16 mouse cellular contexts compared by ENCODE assay signal in the genomic region with DNA sequence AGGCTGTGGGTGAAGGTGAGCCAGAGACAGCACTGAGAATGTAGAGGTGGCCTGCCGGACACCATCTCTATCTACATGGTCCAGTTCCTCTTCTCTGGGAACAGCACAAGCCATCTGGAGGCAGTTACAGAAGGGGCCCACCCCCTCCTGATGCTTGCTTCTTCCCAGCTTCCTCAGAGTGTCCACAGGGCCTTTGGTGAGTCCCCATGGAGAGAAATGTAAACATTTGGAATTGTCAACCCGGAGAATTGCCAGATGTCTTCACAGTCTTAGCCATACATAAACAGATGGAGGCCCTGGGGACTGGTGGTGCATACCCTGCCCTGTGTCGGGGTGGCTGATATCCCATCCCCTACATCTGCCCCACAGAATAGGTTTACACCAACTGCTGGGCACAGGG.
DNase-seq lines count a peak whose midpoint lies in the region; ATAC-seq and TF ChIP-seq lines count a peak whose summit lies in the region.
"Had no signal": no experiment of that assay in that cellular context is flagged by ENCODE, and none has a peak within 500 bp of the region (broad histone marks: within the 10 kb centered on the region; RNA-seq: fewer than 3 reads in every experiment).

No protein-coding gene starts in this region.

- H3K9me3 ChIP-seq in heart, embryonic 10.5 days: no peaks in the 10 kb centered on the region
- H3K9me3 ChIP-seq in heart, embryonic 12.5 days (replicated peaks): no peaks in the 10 kb centered on the region
- H3K9me3 ChIP-seq in lung, embryonic 14.5 days (ENCODE audit: low read depth, low read length): no peaks in the 10 kb centered on the region
- no peaks in the 10 kb centered on the region for H3K9me3 ChIP-seq in embryonic facial prominence, embryonic 15.5 days (replicated peaks)
- no peaks in the 10 kb centered on the region for H3K9me3 ChIP-seq in stomach, embryonic 16.5 days (replicated peaks; ENCODE audit: control insufficient read depth, low read length)
- H3K9me3 ChIP-seq: heart, embryonic 15.5 days; hindbrain, embryonic 15.5 days; neural tube, embryonic 12.5 days had no signal

- 30% methylated on average over 3 of the region's 3 CpGs for WGBS in heart, embryonic 10.5 days
- 36% methylated on average over 3 of the region's 3 CpGs for WGBS in heart, embryonic 12.5 days
- WGBS in lung, embryonic 14.5 days: 21% methylated on average over 3 of the region's 3 CpGs
- WGBS in embryonic facial prominence, embryonic 15.5 days: 25% methylated on average over 3 of the region's 3 CpGs
- 28% methylated on average over 3 of the region's 3 CpGs for WGBS in stomach, embryonic 16.5 days

- peaks cover 41% of the 10 kb centered on the region for H3K4me1 ChIP-seq in heart, embryonic 10.5 days
- H3K4me1 ChIP-seq in heart, embryonic 12.5 days (replicated peaks): peaks cover 37% of the 10 kb centered on the region
- H3K4me1 ChIP-seq in lung, embryonic 14.5 days (ENCODE audit: insufficient read depth): peaks cover 38% of the 10 kb centered on the region
- peaks cover 31% of the 10 kb centered on the region for H3K4me1 ChIP-seq in embryonic facial prominence, embryonic 15.5 days
- H3K4me1 ChIP-seq in stomach, embryonic 16.5 days (ENCODE audit: control insufficient read depth, insufficient read depth, low read length): peaks cover 43% of the 10 kb centered on the region

- no peak overlapping the region for H3K9ac ChIP-seq in heart, embryonic 12.5 days
- H3K9ac ChIP-seq in lung, embryonic 14.5 days: no peak overlapping the region
- no peak overlapping the region for H3K9ac ChIP-seq in embryonic facial prominence, embryonic 15.5 days
- H3K9ac ChIP-seq in stomach, embryonic 16.5 days (ENCODE audit: low read length): no peak overlapping the region
- H3K9ac ChIP-seq: heart, embryonic 15.5 days; hindbrain, embryonic 15.5 days; neural tube, embryonic 12.5 days had no signal

- DNase-seq in heart, embryonic 10.5 days (ENCODE audit: low spot score): no peak
- DNase-seq in lung, embryonic 14.5 days: peak; percentile 91
- no peak for DNase-seq in lung, postnatal 14 days
- DNase-seq in frontal cortex, postnatal 14 days (ENCODE audit: low spot score in 2 of 2): no peak
- DNase-seq: adrenal gland, adult 8-10 months; cerebellum, adult 8-10 months; kidney, postnatal 10 days; right cerebral cortex, postnatal 4 days; thymus, postnatal 25 days had no signal

- TF ChIP-seq CTCF in lung, embryonic 14.5 days (IDR thresholded peaks at IDR 0.05; ENCODE audit: low read depth): no peak

- no peak for ATAC-seq in heart, embryonic 12.5 days (ENCODE audit: insufficient number of reproducible peaks, low FRiP score)
- ATAC-seq in lung, embryonic 14.5 days (ENCODE audit: insufficient read depth): peak; percentile 82
- no peak for ATAC-seq in embryonic facial prominence, embryonic 15.5 days (ENCODE audit: insufficient number of reproducible peaks, low FRiP score, low TSS enrichment, low read depth)
- ATAC-seq in stomach, embryonic 16.5 days (ENCODE audit: insufficient read depth, low FRiP score): peak; percentile 75
- ATAC-seq in cerebellum, adult (ENCODE audit: insufficient number of reproducible peaks, low FRiP score, low TSS enrichment): no peak

- peaks cover 55% of the 10 kb centered on the region for H3K36me3 ChIP-seq in heart, embryonic 10.5 days
- H3K36me3 ChIP-seq in heart, embryonic 12.5 days: peaks cover 46% of the 10 kb centered on the region
- peaks cover 59% of the 10 kb centered on the region for H3K36me3 ChIP-seq in lung, embryonic 14.5 days (ENCODE audit: insufficient read depth)
- peaks cover 90% of the 10 kb centered on the region for H3K36me3 ChIP-seq in embryonic facial prominence, embryonic 15.5 days
- H3K36me3 ChIP-seq in stomach, embryonic 16.5 days (ENCODE audit: control insufficient read depth, insufficient read depth, low read length): peaks cover 13% of the 10 kb centered on the region; the same call in 1 of the 2 replicates
- H3K36me3 ChIP-seq: hindbrain, embryonic 15.5 days; neural tube, embryonic 12.5 days had no signal

- no peak overlapping the region for H3K4me3 ChIP-seq in heart, embryonic 10.5 days
- no peak overlapping the region for H3K4me3 ChIP-seq in heart, embryonic 12.5 days
- H3K4me3 ChIP-seq in lung, embryonic 14.5 days (ENCODE audit: low read depth, low read length): no peak overlapping the region
- no peak overlapping the region for H3K4me3 ChIP-seq in embryonic facial prominence, embryonic 15.5 days (replicated peaks)
- no peak overlapping the region for H3K4me3 ChIP-seq in stomach, embryonic 16.5 days (replicated peaks; ENCODE audit: low read length)
- H3K4me3 ChIP-seq: heart, embryonic 15.5 days; hindbrain, embryonic 15.5 days; neural tube, embryonic 12.5 days had no signal

- peak overlapping the region; percentile 16; the same call in 1 of the 2 replicates for H3K27ac ChIP-seq in heart, embryonic 10.5 days
- H3K27ac ChIP-seq in heart, embryonic 12.5 days (ENCODE audit: poor library complexity, severe bottlenecking): no peak overlapping the region
- peak overlapping the region; percentile 48; the same call in 1 of the 2 replicates for H3K27ac ChIP-seq in lung, embryonic 14.5 days (ENCODE audit: low read depth)
- 0 out of 2 replicates have a peak overlapping the region, but pooled peaks have one; percentile 28 for H3K27ac ChIP-seq in embryonic facial prominence, embryonic 15.5 days (replicated peaks)
- H3K27ac ChIP-seq in stomach, embryonic 16.5 days (ENCODE audit: low read length): peak overlapping the region; percentile 77
- H3K27ac ChIP-seq: hindbrain, embryonic 15.5 days; neural tube, embryonic 12.5 days had no signal

- no peaks in the 10 kb centered on the region for H3K27me3 ChIP-seq in heart, embryonic 10.5 days (ENCODE audit: insufficient read depth, poor library complexity, severe bottlenecking)
- H3K27me3 ChIP-seq in heart, embryonic 12.5 days (replicated peaks): no peaks in the 10 kb centered on the region
- no peaks in the 10 kb centered on the region for H3K27me3 ChIP-seq in lung, embryonic 14.5 days (ENCODE audit: insufficient read depth, low read length)
- no peaks in the 10 kb centered on the region for H3K27me3 ChIP-seq in embryonic facial prominence, embryonic 15.5 days
- H3K27me3 ChIP-seq in stomach, embryonic 16.5 days (ENCODE audit: control insufficient read depth, insufficient read depth, low read length): no peaks in the 10 kb centered on the region
- H3K27me3 ChIP-seq: heart, embryonic 15.5 days; hindbrain, embryonic 15.5 days; neural tube, embryonic 12.5 days had no signal

- no peak overlapping the region for H3K4me2 ChIP-seq in heart, embryonic 12.5 days
- no peak overlapping the region for H3K4me2 ChIP-seq in lung, embryonic 14.5 days
- H3K4me2 ChIP-seq in embryonic facial prominence, embryonic 15.5 days (replicated peaks): no peak overlapping the region
- H3K4me2 ChIP-seq in stomach, embryonic 16.5 days (ENCODE audit: low read depth, low read length): no peak overlapping the region
- H3K4me2 ChIP-seq: heart, embryonic 15.5 days; hindbrain, embryonic 15.5 days; neural tube, embryonic 12.5 days had no signal

Comparison
In these comparisons a context has a peak if more than half of its experiments do, and no peak if none do; other contexts are left out.
1. ATAC-seq: peak in lung, embryonic 14.5 days (single experiment) and stomach, embryonic 16.5 days (single experiment); none in heart, embryonic 12.5 days (single experiment), embryonic facial prominence, embryonic 15.5 days (single experiment) and cerebellum, adult (single experiment).